ENCODE assay signal across 8 mouse cellular contexts in genomic region chr10:81424246-81425051, GRCm38 (mm10). TPM values are rescaled to one million over a fixed set of nuclear protein-coding genes. Genes with fewer than 3 reads are reported as not detected.
A peak's percentile ranks its signal among the peaks of the same experiment; 100 is the strongest.
DNase-seq lines count a peak whose midpoint lies in the region; ATAC-seq and TF ChIP-seq lines count a peak whose summit lies in the region.

No protein-coding gene starts in this region.

- peak overlapping the region; percentile 60 for H3K27ac ChIP-seq in brown adipose tissue, adult 24 weeks (replicated peaks; ENCODE audit: low read depth, low read length)
- H3K27ac ChIP-seq in forebrain, embryonic 16.5 days (ENCODE audit: low read length): peak overlapping the region; percentile 47; the same call in 1 of the 2 replicates
- peak overlapping the region; percentile 83 for H3K27ac ChIP-seq in layer of hippocampus, adult 2 months

- H3K9me3 ChIP-seq in forebrain, embryonic 16.5 days (ENCODE audit: control insufficient read depth, low read length): no peaks in the 10 kb centered on the region

- peaks cover 35% of the 10 kb centered on the region for H3K4me1 ChIP-seq in brown adipose tissue, adult 24 weeks (ENCODE audit: control insufficient read depth, insufficient read depth, insufficient read length, low read length)
- H3K4me1 ChIP-seq in forebrain, embryonic 16.5 days (replicated peaks; ENCODE audit: control insufficient read depth, insufficient read depth, low read length): peaks cover 34% of the 10 kb centered on the region

- H3K27me3 ChIP-seq in forebrain, embryonic 16.5 days (replicated peaks; ENCODE audit: control insufficient read depth, insufficient read depth, low read length): peaks cover 3% of the 10 kb centered on the region; the same call in 1 of the 2 replicates

- no peak overlapping the region for H3K9ac ChIP-seq in forebrain, embryonic 16.5 days (replicated peaks; ENCODE audit: low read depth, low read length)

- ATAC-seq in forebrain, embryonic 16.5 days: no peak

- peak overlapping the region; percentile 20 for H3K4me2 ChIP-seq in forebrain, embryonic 16.5 days (ENCODE audit: low read length)

- peak overlapping the region; percentile 87 for H3K4me3 ChIP-seq in brown adipose tissue, adult 24 weeks (ENCODE audit: insufficient read depth, low read depth, low read length)
- H3K4me3 ChIP-seq in forebrain, embryonic 16.5 days (replicated peaks; ENCODE audit: low read length): no peak overlapping the region
- peak overlapping the region; percentile 82; the same call in 1 of the 2 replicates for H3K4me3 ChIP-seq in layer of hippocampus, adult 2 months

- no peak for TF ChIP-seq CTCF in layer of hippocampus, adult 2 months (conservative IDR thresholded peaks at IDR 0.05)

- 6% methylated on average over 22 of the region's 25 CpGs for WGBS in forebrain, embryonic 16.5 days

- DNase-seq in layer of hippocampus, adult 11-12 months (ENCODE audit: low spot score): peak; percentile 27
- no peak for DNase-seq in layer of hippocampus, adult 9-10 months (ENCODE audit: low spot score)
- DNase-seq in heart, postnatal 4 days: peak; percentile 78
- peak; percentile 3 to 17 for DNase-seq in layer of hippocampus, adult 2 months (ENCODE audit: low spot score in 2 of 2)
- DNase-seq in lung, postnatal 36 days: peak; percentile 62
- peak; percentile 69 for DNase-seq in testis, postnatal 10 days (ENCODE audit: low spot score)

- H3K36me3 ChIP-seq in forebrain, embryonic 16.5 days (ENCODE audit: control insufficient read depth, insufficient read depth): no peaks in the 10 kb centered on the region

RNA-seq across cellular contexts. Expression of gene Nfic, which starts 31.0 kb away (rescaled TPM):
- 40.9 and 42.9 TPM in 2 replicates for polyA plus RNA-seq in brown adipose tissue, adult 24 weeks (2012; ENCODE audit: insufficient read depth, insufficient read length, missing spikeins)
- 25.4 and 27.0 TPM in 2 replicates for polyA plus RNA-seq in forebrain, embryonic 16.5 days (2015; fragmentation: Nextera tagmentation; extraction: Ambion mirVana)
- total RNA-seq in heart, postnatal 4 days (2021): 100 to 1,000 TPM; 125 to 130 TPM
- total RNA-seq in layer of hippocampus, adult 2 months (2021): 10 to 100 TPM; 60.0 to 60.1 TPM

RNA-seq across cellular contexts. Expression of gene Smim24, which starts 31.6 kb away (rescaled TPM):
- 1.9 and 5.3 TPM in 2 replicates for polyA plus RNA-seq in brown adipose tissue, adult 24 weeks (2012; ENCODE audit: insufficient read depth, insufficient read length, missing spikeins)
- polyA plus RNA-seq in forebrain, embryonic 16.5 days (2015; fragmentation: Nextera tagmentation; extraction: Ambion mirVana): 1.2 and 1.8 TPM in 2 replicates
- 1 to 10 TPM; 1.9 to 2.4 TPM for total RNA-seq in heart, postnatal 4 days (2021)
- 1 to 10 TPM; 1.9 to 2.1 TPM for total RNA-seq in layer of hippocampus, adult 2 months (2021)

RNA-seq across cellular contexts. Expression of gene Gm48552, which starts 35.6 kb away (rescaled TPM):
- polyA plus RNA-seq in brown adipose tissue, adult 24 weeks (2012; ENCODE audit: insufficient read depth, insufficient read length, missing spikeins): not detected in 2 replicates
- polyA plus RNA-seq in forebrain, embryonic 16.5 days (2015; fragmentation: Nextera tagmentation; extraction: Ambion mirVana): 1.0 and 2.2 TPM in 2 replicates
- total RNA-seq in heart, postnatal 4 days (2021): under 1 TPM; 0.72 to 0.98 TPM
- total RNA-seq in layer of hippocampus, adult 2 months (2021): 1 to 10 TPM; 5.5 to 8.1 TPM

RNA-seq across cellular contexts. Expression of gene Gm48551, which starts 40.2 kb away (rescaled TPM):
- 2.4 TPM in 1 of 2 replicates, not detected in the other for polyA plus RNA-seq in brown adipose tissue, adult 24 weeks (2012; ENCODE audit: insufficient read depth, insufficient read length, missing spikeins)
- 6.2 and 8.8 TPM in 2 replicates for polyA plus RNA-seq in forebrain, embryonic 16.5 days (2015; fragmentation: Nextera tagmentation; extraction: Ambion mirVana)
- under 1 TPM; 0.55 to 0.70 TPM for total RNA-seq in heart, postnatal 4 days (2021)
- 1 to 10 TPM; 4.4 to 6.1 TPM for total RNA-seq in layer of hippocampus, adult 2 months (2021)

RNA-seq across cellular contexts. Expression of gene Dohh, which starts 40.2 kb away (rescaled TPM):
- polyA plus RNA-seq in brown adipose tissue, adult 24 weeks (2012; ENCODE audit: insufficient read depth, insufficient read length, missing spikeins): 25.1 and 35.9 TPM in 2 replicates
- polyA plus RNA-seq in forebrain, embryonic 16.5 days (2015; fragmentation: Nextera tagmentation; extraction: Ambion mirVana): 86.0 and 91.0 TPM in 2 replicates
- 10 to 100 TPM; 52.9 to 55.9 TPM for total RNA-seq in heart, postnatal 4 days (2021)
- 10 to 100 TPM; 75.9 to 79.7 TPM for total RNA-seq in layer of hippocampus, adult 2 months (2021)
